Mouse (Mus musculus) left cerebral cortex, postnatal 14 days (tissue): ENCODE results near the gene Prss12. TPM values are rescaled to one million over a fixed set of nuclear protein-coding genes. Genes with fewer than 3 reads are reported as not detected.

ENCODE experiments used
- DNase-seq, 2 experiments: peaks; one replicate each; pipeline ENCODE4 v3.0.0; 2021 to 2022; ENCODE audit warnings: low spot score in 2 of 2, mixed read lengths in 1 of 2
- intact Hi-C: fragments of 180-260 bp; cut with DNase I; formaldehyde crosslinking; loops from one replicate; pipeline ENCODE4 v1.15.1; 2025
- total RNA-seq, 2 experiments: library from RNA; stranded (reverse); gene quantifications; 2 replicates each; pipeline ENCODE4 v1.2.3; 2021

The Prss12 gene
- total RNA-seq, 2 experiments from 2014 or later: 19.2 to 19.9 TPM

DNA sequence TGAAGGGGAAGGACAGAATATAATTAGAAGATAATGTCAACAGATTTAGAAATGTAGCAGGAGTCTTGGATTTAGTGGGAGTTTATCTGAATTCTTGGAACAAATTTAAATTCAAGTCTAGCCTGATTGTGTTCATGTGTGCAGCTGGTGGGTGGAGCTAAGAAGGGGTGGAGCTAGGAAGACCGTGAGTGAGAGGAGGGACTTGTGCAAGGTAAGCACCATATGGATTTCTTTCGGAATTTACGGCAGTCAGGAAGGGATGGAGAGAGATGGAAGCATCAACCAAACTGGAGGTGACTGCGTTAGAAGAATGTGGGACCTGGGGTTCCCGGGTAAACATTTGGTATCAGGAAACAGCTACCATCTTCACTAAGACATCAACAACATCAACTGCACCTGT lies 68.2 kb downstream of the Prss12 start:
- intact Hi-C loops: loop anchor here (5.0 to 10.0 kb wide), 2 partner anchors 550 to 1072 kb away; no protein-coding TSS in a partner anchor
- DNase-seq: no peak

DNA sequence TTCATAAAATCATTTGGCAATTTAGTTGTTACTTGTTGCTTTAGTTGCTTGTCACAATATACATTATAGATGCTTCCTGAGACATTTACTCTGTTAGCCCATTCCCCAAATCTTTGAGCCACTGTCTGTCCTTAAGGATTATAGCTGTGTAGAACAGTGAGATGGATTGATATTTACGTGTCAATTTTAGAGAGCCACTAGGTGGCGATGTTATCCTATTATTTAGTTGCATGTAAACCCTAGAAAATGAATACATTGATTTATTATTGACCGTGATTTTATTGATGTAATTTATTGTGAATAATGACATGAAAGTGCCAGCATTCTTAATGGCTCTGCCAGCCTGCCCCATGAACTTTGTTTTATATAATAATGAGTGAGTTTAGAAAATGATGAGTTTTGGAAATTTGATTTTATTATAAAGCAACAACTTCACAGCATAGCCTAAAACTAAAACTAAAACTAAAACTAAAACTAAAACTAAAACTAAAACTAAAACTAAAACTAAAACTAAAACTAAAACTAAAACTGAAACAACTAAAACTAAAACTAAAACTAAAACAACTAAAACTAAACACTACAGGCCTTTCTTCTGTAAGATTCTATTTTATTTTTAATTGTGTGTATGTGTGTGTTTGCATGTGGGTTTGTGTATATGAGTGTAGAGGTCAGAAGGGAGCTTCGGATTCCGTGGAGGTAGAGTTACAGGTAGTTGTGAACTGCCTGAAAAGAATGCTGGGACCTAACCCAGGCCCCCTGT lies 69.1 kb downstream of the Prss12 start:
- intact Hi-C loops: loop anchor here (1.0 to 10.0 kb wide), 3 partner anchors 549 to 1072 kb away; no protein-coding TSS in a partner anchor
- peak; percentile 71 to 84 for DNase-seq

DNA sequence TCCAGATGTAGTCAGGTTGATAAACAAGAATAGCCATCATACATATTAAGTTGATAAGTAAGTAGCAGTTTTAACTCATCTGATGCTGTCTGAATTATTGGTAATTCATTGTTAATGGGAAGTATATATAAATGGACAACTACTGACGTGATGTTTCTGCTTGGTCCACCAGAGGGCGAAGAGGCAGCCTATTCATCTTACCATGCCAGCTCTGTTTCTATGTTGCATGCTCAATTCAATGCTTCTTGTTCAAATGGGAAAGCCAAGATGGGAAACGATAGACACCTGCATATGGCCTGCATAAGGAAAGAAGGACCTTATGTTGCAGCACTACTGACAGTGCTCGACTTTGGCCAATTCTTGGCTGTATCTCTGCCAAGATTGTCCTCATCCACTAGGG lies 70.1 kb downstream of the Prss12 start:
- DNase-seq: peak; percentile 59 to 62
- intact Hi-C loops: loop anchor here (1.0 to 10.0 kb wide), 3 partner anchors 548 to 1071 kb away; no protein-coding TSS in a partner anchor

DNA sequence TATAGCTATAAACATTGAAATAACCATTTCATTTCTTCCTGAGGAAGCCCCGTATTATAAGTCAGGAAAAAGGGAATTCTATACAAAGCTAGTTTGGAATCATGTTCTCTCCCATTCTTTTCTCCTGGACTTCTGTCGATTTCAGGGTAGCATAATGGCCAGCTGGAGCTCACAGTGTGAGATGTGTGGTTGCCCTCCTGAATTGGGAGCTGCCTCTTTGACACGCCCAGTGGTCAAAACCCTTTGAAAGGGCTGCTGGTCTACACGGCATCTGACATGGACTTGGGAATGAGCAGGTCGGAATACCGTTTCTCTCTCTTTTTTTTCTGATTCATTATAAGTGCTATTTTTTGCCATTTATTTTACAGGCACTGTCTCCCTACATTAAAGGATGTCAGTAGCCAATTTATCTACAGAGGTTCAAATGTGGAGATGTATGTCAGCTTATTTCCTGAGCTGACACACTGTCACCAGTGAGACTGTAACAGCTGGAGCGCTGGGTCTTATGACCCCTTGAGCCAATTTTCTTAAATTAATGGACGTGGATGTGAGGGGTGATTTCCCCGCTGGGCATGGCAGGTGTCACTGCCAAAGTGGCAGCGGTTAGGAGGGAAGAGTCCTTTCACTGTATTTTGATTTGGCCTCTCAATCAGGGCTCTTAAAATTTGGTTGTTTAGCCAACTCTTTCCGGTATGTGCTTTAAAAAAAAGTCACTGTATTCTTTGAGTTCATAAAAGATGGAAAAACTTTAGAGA lies 79.8 kb downstream of the Prss12 start:
- intact Hi-C loops: no loop called here
- DNase-seq: no peak

DNA sequence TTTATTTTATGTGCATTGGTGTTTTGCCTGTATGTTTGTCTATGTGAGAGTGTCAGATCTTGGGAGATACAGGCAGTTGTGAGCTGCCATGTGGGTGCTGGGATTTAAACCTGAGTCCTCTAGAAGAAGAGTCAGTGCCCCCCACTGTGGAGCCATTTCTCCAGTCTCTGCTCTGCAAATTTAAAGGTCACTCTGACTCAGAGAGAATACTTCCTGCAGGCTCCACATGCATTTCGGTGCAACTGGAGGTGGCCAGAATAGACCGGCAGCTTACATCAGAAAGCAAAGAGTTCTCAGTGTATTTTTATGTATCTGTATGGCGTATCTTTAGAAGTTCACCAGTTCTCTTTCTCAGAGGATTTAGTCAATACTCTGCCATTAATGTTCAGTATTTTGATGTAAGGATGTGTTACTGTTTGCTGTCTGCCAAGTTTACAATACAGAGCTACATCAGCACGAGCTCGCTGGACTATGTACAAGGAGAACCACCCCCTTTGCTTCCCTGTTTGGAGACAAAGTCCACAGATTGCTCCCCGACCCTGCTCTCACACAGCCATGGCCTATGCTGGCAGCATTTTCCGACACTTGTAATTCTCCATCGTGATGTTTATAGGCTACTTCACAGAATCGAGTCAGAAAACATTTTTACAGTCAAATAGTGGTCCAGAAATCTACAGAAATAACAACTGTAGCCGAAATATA lies 81.2 kb downstream of the Prss12 start:
- intact Hi-C loops: no loop called here
- DNase-seq: no peak

GRCm38 (mm10) chr3:123531124-123531523 lies 84.4 kb downstream of the Prss12 start:
- peak in 1 of 2 experiments; percentile 27 for DNase-seq
- intact Hi-C loops: no loop called here

GRCm38 (mm10) chr3:123537279-123537678 lies 90.6 kb downstream of the Prss12 start:
- intact Hi-C loops: no loop called here
- no peak for DNase-seq

DNA sequence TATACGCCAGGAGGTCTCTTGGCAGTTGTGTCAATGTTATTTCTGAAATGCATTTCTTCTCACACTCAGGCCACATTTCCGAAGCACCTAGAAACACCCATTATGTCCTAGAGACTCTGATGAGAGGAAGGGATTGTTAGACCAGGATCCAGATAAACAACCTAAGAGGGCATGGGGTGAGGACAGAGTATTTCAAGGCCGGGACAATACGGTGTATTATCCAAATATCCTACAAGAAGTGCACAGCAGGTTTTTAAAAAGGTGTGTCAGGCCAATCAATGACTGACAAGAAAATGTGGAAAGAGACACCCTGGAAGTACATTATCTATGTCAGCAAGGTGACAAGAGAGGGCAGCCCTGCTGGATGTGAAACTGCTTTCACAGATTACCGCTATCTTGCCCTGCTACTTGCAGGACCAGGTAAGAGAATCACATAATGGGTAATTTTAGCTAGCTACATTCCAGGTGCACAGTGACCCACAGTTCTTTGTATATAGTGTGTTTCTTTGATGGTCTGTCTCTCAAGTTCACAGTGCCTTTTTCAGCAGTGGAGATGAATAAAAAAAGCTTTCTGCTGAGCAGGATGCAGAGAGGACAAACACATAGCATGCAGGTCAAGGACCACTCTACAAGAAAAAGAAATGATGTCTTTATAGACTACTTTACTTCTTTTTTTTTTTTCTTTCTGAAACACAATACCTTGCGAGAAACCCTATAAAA lies 97.0 kb downstream of the Prss12 start:
- intact Hi-C loops: no loop called here
- no peak for DNase-seq

DNA sequence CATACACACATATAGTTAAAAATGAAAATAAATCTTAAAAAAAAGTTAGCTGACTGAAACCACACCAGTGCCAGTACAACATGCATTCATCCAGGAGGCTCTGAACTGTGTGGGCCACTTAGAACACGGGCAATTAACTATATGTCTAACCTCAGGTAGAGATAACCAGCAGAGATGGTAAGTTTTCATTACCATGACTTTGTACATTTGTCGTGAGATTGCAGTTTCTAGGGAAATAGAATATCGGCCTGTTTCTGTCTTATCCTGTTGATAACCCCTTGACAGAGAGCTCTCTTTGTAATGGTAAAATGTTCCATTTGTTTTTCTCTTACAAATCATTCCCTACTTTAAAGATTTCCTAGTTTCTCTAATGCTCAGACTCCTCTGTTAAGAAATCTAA lies 103.8 kb downstream of the Prss12 start:
- no peak for DNase-seq
- intact Hi-C loops: no loop called here

GRCm38 (mm10) chr3:123553872-123554271 lies 107.2 kb downstream of the Prss12 start:
- intact Hi-C loops: no loop called here
- DNase-seq: no peak

- intact Hi-C loops: no loop called here
- no peak for DNase-seq
Measured at GRCm38 (mm10) chr3:123555254-123555865, 108.6 kb downstream of the Prss12 start.

Other genes starting within 250 kb of the Prss12 start
- 1 to 10 TPM; 1.8 to 3.0 TPM for gene Synpo2, start 210.8 kb upstream of the Prss12 start, total RNA-seq
- 10 to 100 TPM; 12.6 to 16.4 TPM for gene Sec24d, start 179.5 kb upstream of the Prss12 start, total RNA-seq
- gene Mettl14, start 60.8 kb upstream of the Prss12 start, total RNA-seq: 10 to 100 TPM in 1 of 2 experiments, 1 to 10 TPM in 1; 10.0 to 12.2 TPM
- 10 to 100 TPM; 16.5 to 17.1 TPM for gene Ndst3, start 243.9 kb downstream of the Prss12 start, total RNA-seq